Mouse (Mus musculus) CH12.LX (cell line): ENCODE measurements at regions not wholly inside any gene's neighbourhood (a gene's known extent, or its start where the extent isn't known, plus 50 kb on each side); places are given as distances from the start of the nearest gene placed in this dataset.

Experiments used
- DNase-seq: peaks from one replicate; pipeline ENCODE4 v3.0.0-alpha.2; 2013; ENCODE audit errors: extremely low read depth
- H3K27ac ChIP-seq: 2 replicates; pipeline ENCODE4 v1.5.1; 2012; ENCODE audit warnings: low read depth, mild to moderate bottlenecking, control low read depth, moderate library complexity; ENCODE audit not compliant: insufficient read depth
- H3K27me3 ChIP-seq: replicated peaks from 2 replicates; pipeline ENCODE3; 2012; ENCODE audit warnings: inconsistent platforms
- H3K36me3 ChIP-seq, 2 experiments: replicated peaks in 1 of 2; 2 replicates each; pipeline versions ENCODE3 to v1.6.1; 2012; ENCODE audit warnings: inconsistent platforms in 1 of 2, low read length in 1 of 2, mild to moderate bottlenecking in 1 of 2, mixed read lengths in 1 of 2, moderate library complexity in 1 of 2; ENCODE audit not compliant: control insufficient read depth in 1 of 2, insufficient read depth in 1 of 2
- H3K4me1 ChIP-seq, 2 experiments: 2 replicates each; pipeline ENCODE4 v1.6.1; 2012; ENCODE audit warnings: inconsistent platforms in 1 of 2, moderate library complexity in 1 of 2; ENCODE audit not compliant: insufficient read depth in 2 of 2, control insufficient read depth in 1 of 2
- H3K4me2 ChIP-seq: 2 replicates; pipeline ENCODE4 v1.6.1; 2012; ENCODE audit warnings: low read depth, mild to moderate bottlenecking, control low read depth; ENCODE audit not compliant: poor library complexity, insufficient read depth, severe bottlenecking
- H3K4me3 ChIP-seq, 3 experiments: fragments of 150-350 bp in 1 of 3; sonication (generic) in 1 of 3; replicated peaks in 1 of 3; 2 replicates each; pipeline versions ENCODE3 to v1.5.1; 2011 to 2012; ENCODE audit warnings: low read depth in 2 of 3, low read length in 2 of 3, mild to moderate bottlenecking in 2 of 3, moderate library complexity in 2 of 3, control low read depth in 1 of 3, improper control_type of control experiment in 1 of 3, inconsistent platforms in 1 of 3, mixed read lengths in 1 of 3; ENCODE audit not compliant: poor library complexity in 1 of 3
- H3K79me2 ChIP-seq: replicated peaks from 2 replicates; pipeline ENCODE4 v1.6.1; 2012; ENCODE audit warnings: mild to moderate bottlenecking, moderate library complexity; ENCODE audit not compliant: control insufficient read depth, poor library complexity, insufficient read depth, severe bottlenecking; ENCODE audit errors: extremely low read depth
- H3K9ac ChIP-seq: 2 replicates; pipeline ENCODE4 v1.6.1; 2012; ENCODE audit warnings: low read depth, mild to moderate bottlenecking, control low read depth, moderate library complexity; ENCODE audit not compliant: insufficient read depth
- H3K9me3 ChIP-seq: replicated peaks from 2 replicates; pipeline ENCODE3; 2012; ENCODE audit warnings: low read length, inconsistent platforms, mixed read lengths
- CHD2 ChIP-seq: IDR thresholded peaks from 2 replicates; pipeline ENCODE4 v1.6.1; 2011; ENCODE audit warnings: low read length, improper control_type of control experiment
- E2F4 ChIP-seq: IDR thresholded peaks from 2 replicates; pipeline ENCODE4 v1.6.1; 2011; ENCODE audit warnings: low read depth, low read length, improper control_type of control experiment; ENCODE audit not compliant: insufficient replicate concordance
- ELF1 ChIP-seq: IDR thresholded peaks from 2 replicates; pipeline ENCODE4 v1.6.1; 2014; ENCODE audit warnings: low read depth, mild to moderate bottlenecking, inconsistent platforms, low read length, improper control_type of control experiment
- EP300 ChIP-seq: IDR thresholded peaks from 2 replicates; pipeline ENCODE4 v1.6.1; 2011; ENCODE audit warnings: low read length, improper control_type of control experiment
- GABPA ChIP-seq: IDR thresholded peaks from 2 replicates; pipeline ENCODE4 v1.6.1; 2012; ENCODE audit warnings: low read depth, low read length, improper control_type of control experiment, inconsistent platforms; ENCODE audit not compliant: insufficient replicate concordance
- JUN ChIP-seq: IDR thresholded peaks from 2 replicates; pipeline ENCODE4 v1.6.1; 2011; ENCODE audit warnings: low read depth, mild to moderate bottlenecking, low read length, improper control_type of control experiment, moderate library complexity; ENCODE audit not compliant: insufficient read depth
- MAZ ChIP-seq: IDR thresholded peaks from 2 replicates; pipeline ENCODE4 v1.6.1; 2012; ENCODE audit warnings: low read depth, mild to moderate bottlenecking, inconsistent platforms, low read length, improper control_type of control experiment, moderate library complexity
- MXI1 ChIP-seq: IDR thresholded peaks from 2 replicates; pipeline ENCODE4 v1.6.1; 2011; ENCODE audit warnings: mild to moderate bottlenecking, low read depth, low read length, improper control_type of control experiment
- RAD21 ChIP-seq: IDR thresholded peaks from 2 replicates; pipeline ENCODE4 v1.6.1; 2011; ENCODE audit warnings: low read depth, mild to moderate bottlenecking, low read length, improper control_type of control experiment, moderate library complexity
- SIN3A ChIP-seq: IDR thresholded peaks from 2 replicates; pipeline ENCODE4 v1.6.1; 2012; ENCODE audit warnings: low read length, improper control_type of control experiment, inconsistent platforms
- SMC3 ChIP-seq: IDR thresholded peaks from 2 replicates; pipeline ENCODE4 v1.6.1; 2011; ENCODE audit warnings: low read depth, low read length, improper control_type of control experiment
- TCF12 ChIP-seq: IDR thresholded peaks from 2 replicates; pipeline ENCODE4 v1.6.1; 2014; ENCODE audit warnings: low read depth, mild to moderate bottlenecking, inconsistent platforms, low read length, improper control_type of control experiment
- ZC3H11A ChIP-seq: IDR thresholded peaks from 2 replicates; pipeline ENCODE4 v1.6.1; 2012; ENCODE audit warnings: low read depth, mild to moderate bottlenecking, inconsistent platforms, low read length, improper control_type of control experiment
- ZNF384 ChIP-seq: IDR thresholded peaks from 2 replicates; pipeline ENCODE4 v1.6.1; 2012; ENCODE audit warnings: low read depth, low read length, improper control_type of control experiment, inconsistent platforms
- dilution Hi-C: fragments of 300-500 bp; cut with MboI; formaldehyde crosslinking; loops from 2 replicates; pipeline ENCODE4 v1.14.3; 2020; ENCODE audit warnings: low sequenced_read_pairs; ENCODE audit not compliant: extremely low pct_unique_long_range_greater_than_20kb, extremely low pct_ligation_motif_present
- in situ Hi-C: fragments of 300-500 bp; cut with MboI; formaldehyde crosslinking; loops from 3 replicates; pipeline ENCODE4 v1.14.3; 2019; ENCODE audit warnings: low sequenced_read_pairs, low pct_ligation_motif_present, low pct_unique_long_range_greater_than_20kb, mixed read lengths

GRCm38 (mm10) chr8:64444429-64444828 lies 238.4 kb upstream of the Tll1 start:
- Histone ChIP-seq H3K36me3 (no peaks in the 10 kb centered on the region), H3K9ac (no peak overlapping the region), H3K27me3 (no peaks in the 10 kb centered on the region), H3K4me3 (no peak overlapping the region), H3K4me2 (no peak overlapping the region), H3K27ac (no peak overlapping the region), H3K79me2 (no peaks in the 10 kb centered on the region), H3K9me3 (peaks cover 19% of the 10 kb centered on the region), H3K4me1 (no peaks in the 10 kb centered on the region)
- in situ Hi-C loops (no loop called here), dilution Hi-C loops (no loop called here)
- TF ChIP-seq ELF1 (no peak), GABPA (no peak), ZC3H11A (no peak), SIN3A (no peak), CHD2 (no peak), ZNF384 (no peak), SMC3 (no peak)
- no peak for DNase-seq

DNA sequence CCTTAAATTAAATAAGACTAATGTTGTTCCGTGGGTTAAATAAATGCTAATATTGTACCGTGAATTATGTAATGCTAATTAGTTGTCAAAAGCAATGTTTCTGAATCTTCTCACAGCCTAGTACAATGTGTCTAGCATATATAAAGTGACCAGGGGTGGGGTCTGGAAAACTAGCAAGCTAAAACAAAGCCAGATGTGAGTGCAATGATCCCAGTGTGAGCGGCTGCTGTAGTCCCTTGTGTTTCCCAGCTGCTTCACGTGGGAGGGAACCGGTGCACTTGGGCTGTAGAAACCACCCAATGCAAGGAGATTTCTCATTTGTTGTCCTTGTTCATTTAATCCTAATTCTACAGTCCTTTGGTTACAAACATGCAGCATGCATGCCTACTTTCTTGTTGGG lies 232.4 kb upstream of the Tll1 start:
- no peak for TF ChIP-seq MAZ
- no peak for TF ChIP-seq EP300
- no peak for TF ChIP-seq MXI1
- no peak for TF ChIP-seq RAD21
- no peak for TF ChIP-seq TCF12
- no peak for TF ChIP-seq JUN
- no peak for TF ChIP-seq E2F4
- no peak for DNase-seq
- H3K4me1 ChIP-seq = no peaks in the 10 kb centered on the region
- no peaks in the 10 kb centered on the region for H3K79me2 ChIP-seq
- H3K36me3 ChIP-seq = no peaks in the 10 kb centered on the region
- no peak overlapping the region for H3K9ac ChIP-seq
- H3K4me3 ChIP-seq = no peak overlapping the region
- dilution Hi-C loops (no loop called here), in situ Hi-C loops (no loop called here)
- H3K27ac ChIP-seq = no peak overlapping the region
- no peaks in the 10 kb centered on the region for H3K27me3 ChIP-seq
- H3K4me2 ChIP-seq = no peak overlapping the region
- peaks cover 36% of the 10 kb centered on the region for H3K9me3 ChIP-seq

DNA sequence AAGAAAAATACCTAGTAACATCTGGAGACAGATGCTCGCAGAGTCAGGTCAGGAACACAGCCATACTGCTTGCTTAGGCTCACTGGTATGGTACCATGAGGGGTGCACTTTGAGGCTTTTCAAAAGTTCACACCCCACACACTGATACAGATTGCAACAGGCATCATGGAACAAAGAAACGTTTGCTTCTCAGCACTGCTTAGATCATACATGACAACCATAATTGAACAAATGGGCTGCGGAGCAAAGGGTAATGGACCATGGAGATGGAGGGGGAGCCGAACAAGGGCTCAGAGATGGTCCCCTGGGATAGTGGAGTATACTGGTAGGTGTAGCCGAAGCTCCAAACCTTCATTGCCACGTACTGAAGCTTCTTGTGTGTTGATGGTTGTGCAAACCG lies 228.6 kb upstream of the Tll1 start:
- dilution Hi-C loops (no loop called here), in situ Hi-C loops (no loop called here)

More for the DNA sequence above, 228.6 kb upstream of the Tll1 start:
- Histone ChIP-seq H3K4me1 (no peaks in the 10 kb centered on the region), H3K27ac (no peak overlapping the region), H3K9ac (no peak overlapping the region), H3K27me3 (no peaks in the 10 kb centered on the region), H3K4me3 (no peak overlapping the region), H3K79me2 (no peaks in the 10 kb centered on the region), H3K4me2 (no peak overlapping the region), H3K9me3 (peaks cover 40% of the 10 kb centered on the region), H3K36me3 (no peaks in the 10 kb centered on the region)
- no peak for TF ChIP-seq MXI1
- TF ChIP-seq CHD2 = no peak
- TF ChIP-seq MAZ = no peak
- no peak for DNase-seq
